Mouse (Mus musculus) liver, embryonic 14.5 days (tissue): ENCODE data around the gene Lhfpl3. TPM values are rescaled to one million over a fixed set of nuclear protein-coding genes. Genes with fewer than 3 reads are reported as not detected.

ENCODE experiments used
- ATAC-seq: fragments of 200-750 bp; cut with Nextera tagmentation; 2 replicates; pipeline ENCODE4 v1.8.0; 2017; ENCODE audit warnings: moderate number of reproducible peaks, mild to moderate bottlenecking, moderate library complexity; ENCODE audit not compliant: insufficient read depth
- DNase-seq, 3 experiments: peaks; one replicate each; pipeline ENCODE4 v3.0.0-alpha.2; 2012 to 2013; ENCODE audit warnings: low read depth in 3 of 3, low spot score in 3 of 3
- H3K27ac ChIP-seq: fragments of 300-500 bp; sonication (generic); 2 replicates; pipeline ENCODE4 v1.5.1; 2014; ENCODE audit warnings: moderate library complexity, mild to moderate bottlenecking, control low read depth, inconsistent platforms
- H3K27me3 ChIP-seq: fragments of 300-500 bp; sonication (generic); 2 replicates; pipeline ENCODE4 v1.6.1; 2014; ENCODE audit warnings: mild to moderate bottlenecking, low read length, moderate library complexity; ENCODE audit not compliant: control insufficient read depth, insufficient read depth
- H3K36me3 ChIP-seq: fragments of 300-500 bp; sonication (generic); replicated peaks from 2 replicates; pipeline ENCODE4 v1.6.1; 2014; ENCODE audit warnings: low read depth; ENCODE audit not compliant: control insufficient read depth, insufficient read depth
- H3K4me1 ChIP-seq, 2 experiments: fragments of 200-500 bp in 1 of 2; fragments of 300-500 bp in 1 of 2; sonication (generic) in 1 of 2; replicated peaks; 2 replicates each; pipeline ENCODE4 v1.6.1; 2012 to 2014; ENCODE audit warnings: antibody characterized with exemption in 1 of 2, inconsistent platforms in 1 of 2, low read length in 1 of 2; ENCODE audit not compliant: control insufficient read depth in 2 of 2, insufficient read depth in 2 of 2
- H3K4me2 ChIP-seq: fragments of 300-500 bp; sonication (generic); 2 replicates; pipeline ENCODE4 v1.6.1; 2014; ENCODE audit warnings: low read depth, mild to moderate bottlenecking, control low read depth, moderate library complexity
- H3K4me3 ChIP-seq, 2 experiments: fragments of 200-500 bp in 1 of 2; fragments of 300-500 bp in 1 of 2; sonication (generic) in 1 of 2; 2 replicates each; pipeline ENCODE4 v1.5.1; 2012 to 2014; ENCODE audit warnings: low read depth in 2 of 2, low read length in 2 of 2, mild to moderate bottlenecking in 2 of 2, control low read depth in 1 of 2, inconsistent platforms in 1 of 2, moderate library complexity in 1 of 2; ENCODE audit not compliant: insufficient read depth in 1 of 2
- H3K9ac ChIP-seq: fragments of 300-500 bp; sonication (generic); replicated peaks from 2 replicates; pipeline ENCODE4 v1.6.1; 2014; ENCODE audit warnings: mild to moderate bottlenecking, control low read depth, moderate library complexity
- H3K9me3 ChIP-seq: fragments of 300-500 bp; sonication (generic); 2 replicates; pipeline ENCODE4 v1.6.1; 2016; ENCODE audit warnings: low read length, mixed read lengths; ENCODE audit not compliant: control insufficient read depth
- CTCF ChIP-seq: IDR thresholded peaks from 2 replicates; pipeline ENCODE4 v1.5.1; 2016; ENCODE audit warnings: antibody characterized with exemption, low read depth, control low read depth
- EP300 ChIP-seq: IDR thresholded peaks from 2 replicates; pipeline ENCODE4 v1.6.1; 2016; ENCODE audit warnings: antibody characterized with exemption, low read depth
- WGBS: fragments of 180-500 bp; shearing (Covaris S2); extraction: QIAGEN DNeasy Blood & Tissue Kit; methylation state at CpG from one replicate; pipeline ENCODE4 v1.1.7; 2014; ENCODE audit not compliant: insufficient replicate concordance; 5-methylcytosine and 5-hydroxymethylcytosine counted together
- polyA plus RNA-seq, 2 experiments: library from polyadenylated mRNA; depleted of rRNA in 1 of 2; stranded (reverse) in 1 of 2; unstranded in 1 of 2; fragments of >200 nt; fragmentation: Nextera tagmentation in 1 of 2; extraction: Ambion mirVana in 1 of 2; gene quantifications; 2 replicates each; pipeline versions ENCODE4 v1.2.1 to v1.2.3; 2012 to 2014

Lhfpl3 gene
- polyA plus RNA-seq, 2 experiments = 0.01 TPM; not detected in 1

DNA sequence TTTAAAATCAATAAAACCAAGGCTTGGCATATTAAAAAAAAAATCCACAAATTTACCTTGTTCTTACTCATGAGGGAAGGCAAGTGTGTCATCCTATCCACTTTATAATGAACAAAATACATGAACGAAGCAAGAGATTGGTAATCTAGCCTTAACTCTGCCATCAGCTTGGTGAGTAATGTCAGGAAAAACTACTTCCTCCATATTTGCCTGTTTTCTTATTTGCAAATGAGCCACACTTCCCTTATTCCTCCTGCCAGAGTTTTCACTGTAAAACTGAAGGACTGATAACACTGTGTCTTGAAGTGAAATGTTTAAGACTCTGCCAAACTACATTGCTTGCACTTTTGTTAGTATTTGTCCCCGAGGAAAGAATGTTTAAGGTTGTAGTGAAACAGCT lies 152.7 kb downstream of the Lhfpl3 start:
- H3K4me1 ChIP-seq = no peaks in the 10 kb centered on the region
- no peaks in the 10 kb centered on the region for H3K27me3 ChIP-seq
- no peak for DNase-seq
- no peak overlapping the region for H3K9ac ChIP-seq
- no peak for ATAC-seq
- H3K4me3 ChIP-seq = no peak overlapping the region
- no peaks in the 10 kb centered on the region for H3K36me3 ChIP-seq
- H3K4me2 ChIP-seq = no peak overlapping the region
- H3K9me3 ChIP-seq = no peaks in the 10 kb centered on the region
- TF ChIP-seq CTCF (no peak), EP300 (no peak)
- 26% methylated on average over 2 of the region's 2 CpGs for WGBS
- H3K27ac ChIP-seq = no peak overlapping the region

- no peak overlapping the region for H3K9ac ChIP-seq
Measured at GRCm38 (mm10) chr5:22899913-22900312, 154.1 kb downstream of the Lhfpl3 start.

DNA sequence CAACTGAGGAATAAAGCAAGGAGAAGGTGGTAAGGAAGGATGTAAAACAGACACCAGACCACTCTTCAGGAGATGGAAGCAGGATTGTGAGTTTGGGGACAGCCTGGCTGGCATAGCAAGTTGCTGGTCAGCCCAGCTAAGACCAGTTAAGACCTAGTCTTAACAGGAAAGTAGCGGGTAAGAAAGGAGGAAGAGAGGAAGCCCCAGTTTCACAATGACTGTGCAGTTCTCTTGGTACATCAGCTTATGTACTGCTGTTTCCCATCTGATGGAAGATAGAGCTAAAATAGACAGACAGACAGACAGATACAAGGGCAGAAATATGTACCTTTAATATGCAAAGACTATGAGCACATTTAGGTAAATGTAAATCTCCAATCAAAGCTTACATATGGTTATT lies 171.3 kb downstream of the Lhfpl3 start:
- no peaks in the 10 kb centered on the region for H3K9me3 ChIP-seq
- no peak overlapping the region for H3K4me3 ChIP-seq
- no peaks in the 10 kb centered on the region for H3K27me3 ChIP-seq
- H3K4me1 ChIP-seq = no peaks in the 10 kb centered on the region
- DNase-seq (no peak), ATAC-seq (no peak)
- no peak overlapping the region for H3K27ac ChIP-seq
- no peak overlapping the region for H3K4me2 ChIP-seq
- WGBS = 22% methylated on average over 1 of the region's 1 CpGs
- TF ChIP-seq EP300 (no peak), CTCF (no peak)
- no peak overlapping the region for H3K9ac ChIP-seq
- H3K36me3 ChIP-seq = no peaks in the 10 kb centered on the region

More at GRCm38 (mm10) chr5:22899913-22900312, 154.1 kb downstream of the Lhfpl3 start:
- no peaks in the 10 kb centered on the region for H3K4me1 ChIP-seq
- no peaks in the 10 kb centered on the region for H3K9me3 ChIP-seq
- H3K4me2 ChIP-seq = no peak overlapping the region
- H3K36me3 ChIP-seq = no peaks in the 10 kb centered on the region
- H3K27ac ChIP-seq = no peak overlapping the region
- TF ChIP-seq EP300 (no peak), CTCF (no peak)
- no peak overlapping the region for H3K4me3 ChIP-seq
- H3K27me3 ChIP-seq = no peaks in the 10 kb centered on the region
- DNase-seq = no peak
- ATAC-seq = no peak

DNA sequence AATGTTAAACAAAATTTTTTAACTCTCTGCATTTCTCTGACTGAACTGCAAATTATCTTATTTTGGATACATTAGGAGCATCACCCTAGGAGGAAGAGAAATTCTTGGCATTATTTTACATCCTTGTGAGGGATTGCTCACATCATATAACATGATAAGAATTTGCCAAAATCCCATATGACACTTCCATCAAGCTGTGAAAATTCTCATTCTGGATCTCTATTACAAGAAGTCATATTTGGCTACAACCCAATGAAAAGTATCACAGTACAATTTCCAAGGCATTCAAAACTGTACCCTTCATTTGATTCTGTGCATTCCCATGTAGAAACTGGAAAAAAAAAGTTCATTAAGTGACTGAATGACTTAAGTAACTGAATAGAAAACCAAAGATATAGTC lies 180.3 kb downstream of the Lhfpl3 start:
- Histone ChIP-seq H3K4me1 (no peaks in the 10 kb centered on the region), H3K4me2 (no peak overlapping the region), H3K27ac (no peak overlapping the region), H3K9me3 (no peaks in the 10 kb centered on the region), H3K36me3 (no peaks in the 10 kb centered on the region), H3K27me3 (no peaks in the 10 kb centered on the region), H3K4me3 (no peak overlapping the region), H3K9ac (no peak overlapping the region)
- TF ChIP-seq EP300 (no peak), CTCF (no peak)
- ATAC-seq (no peak), DNase-seq (no peak)

- TF ChIP-seq EP300 (no peak), CTCF (no peak)
- ATAC-seq = no peak
- Histone ChIP-seq H3K4me3 (no peak overlapping the region), H3K27me3 (no peaks in the 10 kb centered on the region), H3K27ac (no peak overlapping the region), H3K4me2 (no peak overlapping the region), H3K36me3 (no peaks in the 10 kb centered on the region), H3K4me1 (no peaks in the 10 kb centered on the region), H3K9me3 (no peaks in the 10 kb centered on the region), H3K9ac (no peak overlapping the region)
- WGBS = 40% methylated on average over 2 of the region's 2 CpGs
- no peak for DNase-seq
Measured at GRCm38 (mm10) chr5:22928746-22929145, 182.9 kb downstream of the Lhfpl3 start.

- no peaks in the 10 kb centered on the region for H3K4me1 ChIP-seq
- ATAC-seq (no peak), DNase-seq (no peak)
- 34% methylated on average over 5 of the region's 5 CpGs for WGBS
- H3K9ac ChIP-seq = no peak overlapping the region
- H3K4me2 ChIP-seq = no peak overlapping the region
- no peak overlapping the region for H3K27ac ChIP-seq
- H3K27me3 ChIP-seq = no peaks in the 10 kb centered on the region
- no peaks in the 10 kb centered on the region for H3K36me3 ChIP-seq
- H3K9me3 ChIP-seq = no peaks in the 10 kb centered on the region
- TF ChIP-seq EP300 (no peak), CTCF (no peak)
- H3K4me3 ChIP-seq = no peak overlapping the region
Measured at GRCm38 (mm10) chr5:22943306-22943705, 197.4 kb downstream of the Lhfpl3 start.
